Mouse (Mus musculus) liver, embryonic 15.5 days (tissue): ENCODE measurements around the gene Heatr9. TPM values are rescaled to one million over a fixed set of nuclear protein-coding genes. Genes with fewer than 3 reads are reported as not detected.
A peak's percentile ranks its signal among the peaks of the same experiment; 100 is the strongest.

ENCODE experiments used
- ATAC-seq: fragments of 200-750 bp; cut with Nextera tagmentation; 2 replicates; pipeline ENCODE4 v1.8.0; 2017; ENCODE audit warnings: moderate number of reproducible peaks, mild to moderate bottlenecking, moderate library complexity; ENCODE audit not compliant: insufficient read depth
- H3K27ac ChIP-seq: fragments of 300-500 bp; sonication (generic); replicated peaks from 2 replicates; pipeline ENCODE4 v1.5.1; 2015; ENCODE audit warnings: mild to moderate bottlenecking, inconsistent platforms
- H3K27me3 ChIP-seq: fragments of 300-500 bp; sonication (generic); 2 replicates; pipeline ENCODE4 v1.6.1; 2015; ENCODE audit warnings: mild to moderate bottlenecking, inconsistent platforms
- H3K36me3 ChIP-seq: fragments of 300-500 bp; sonication (generic); replicated peaks from 2 replicates; pipeline ENCODE4 v1.6.1; 2015; ENCODE audit warnings: moderate library complexity, mild to moderate bottlenecking, inconsistent platforms
- H3K4me1 ChIP-seq: fragments of 300-500 bp; sonication (generic); replicated peaks from 2 replicates; pipeline ENCODE4 v1.6.1; 2015; ENCODE audit warnings: inconsistent platforms
- H3K4me2 ChIP-seq: fragments of 300-500 bp; sonication (generic); 2 replicates; pipeline ENCODE4 v1.6.1; 2015; ENCODE audit warnings: moderate library complexity, mild to moderate bottlenecking, inconsistent platforms
- H3K4me3 ChIP-seq: fragments of 300-500 bp; sonication (generic); replicated peaks from 2 replicates; pipeline ENCODE4 v1.5.1; 2015; ENCODE audit warnings: mild to moderate bottlenecking, inconsistent platforms
- H3K9ac ChIP-seq: fragments of 300-500 bp; sonication (generic); 2 replicates; pipeline ENCODE4 v1.6.1; 2015; ENCODE audit warnings: moderate library complexity, mild to moderate bottlenecking, inconsistent platforms
- H3K9me3 ChIP-seq: fragments of 300-500 bp; sonication (generic); replicated peaks from 2 replicates; pipeline ENCODE4 v1.6.1; 2016; ENCODE audit warnings: inconsistent platforms
- WGBS: fragments of 180-500 bp; shearing (Covaris S2); methylation state at CpG from one replicate; pipeline ENCODE4 v1.1.7; 2015; ENCODE audit warnings: mixed read lengths; ENCODE audit not compliant: insufficient replicate concordance; 5-methylcytosine and 5-hydroxymethylcytosine counted together
- polyA plus RNA-seq: library from polyadenylated mRNA; unstranded; fragments of >200 nt; fragmentation: Nextera tagmentation; extraction: Ambion mirVana; gene quantifications from 2 replicates; pipeline ENCODE4 v1.2.1, GENCODE M21; 2015

Gene Heatr9
- polyA plus RNA-seq, 1 experiment from 2014 or later = not detected

- Histone ChIP-seq H3K27me3 (no peaks in the 10 kb centered on the region; the same call in 1 of the 2 replicates), H3K4me2 (no peak overlapping the region), H3K4me1 (peaks cover 5% of the 10 kb centered on the region; the same call in 1 of the 2 replicates), H3K27ac (no peak overlapping the region), H3K9me3 (no peaks in the 10 kb centered on the region), H3K9ac (no peak overlapping the region), H3K36me3 (no peaks in the 10 kb centered on the region), H3K4me3 (no peak overlapping the region)
- 81% methylated on average over 1 of the region's 1 CpGs for WGBS
- no peak for ATAC-seq
Observed at GRCm38 (mm10) chr11:83533192-83533591, 11.2 kb upstream of the Heatr9 start.

GRCm38 (mm10) chr11:83530360-83530759 is 8.4 kb upstream of the Heatr9 start, which contains the start of gene Ccl5:
Gene Ccl5 (minus strand): TSS chr11:83530518.
- Histone ChIP-seq H3K27ac (no peak within 1 kb of the TSS), H3K36me3 (no peaks in the 10 kb centered on the region), H3K27me3 (no peaks in the 10 kb centered on the region; the same call in 1 of the 2 replicates), H3K4me3 (no peak within 1 kb of the TSS), H3K4me1 (no peaks in the 10 kb centered on the region; the same call in 1 of the 2 replicates), H3K9ac (no peak within 1 kb of the TSS), H3K4me2 (no peak within 1 kb of the TSS), H3K9me3 (no peaks in the 10 kb centered on the region)
- no peak for ATAC-seq
- 73% methylated on average over 5 of the region's 5 CpGs for WGBS

- no peak overlapping the region for H3K4me3 ChIP-seq
- no peak overlapping the region for H3K4me2 ChIP-seq
- no peak for ATAC-seq
- no peaks in the 10 kb centered on the region for H3K36me3 ChIP-seq
- no peaks in the 10 kb centered on the region; the same call in 1 of the 2 replicates for H3K27me3 ChIP-seq
- no peaks in the 10 kb centered on the region for H3K4me1 ChIP-seq
- H3K9me3 ChIP-seq = no peaks in the 10 kb centered on the region
- H3K9ac ChIP-seq = no peak overlapping the region
- 64% methylated on average over 12 of the region's 12 CpGs for WGBS
- H3K27ac ChIP-seq = no peak overlapping the region
Observed at GRCm38 (mm10) chr11:83529024-83529423, 7.0 kb upstream of the Heatr9 start.

- no peak overlapping the region for H3K4me3 ChIP-seq
- 51% methylated on average over 6 of the region's 6 CpGs for WGBS
- no peaks in the 10 kb centered on the region for H3K4me1 ChIP-seq
- no peak overlapping the region for H3K4me2 ChIP-seq
- no peak overlapping the region for H3K9ac ChIP-seq
- no peaks in the 10 kb centered on the region for H3K36me3 ChIP-seq
- no peak overlapping the region for H3K27ac ChIP-seq
- ATAC-seq = no peak
- H3K9me3 ChIP-seq = no peaks in the 10 kb centered on the region
- no peaks in the 10 kb centered on the region for H3K27me3 ChIP-seq
Observed at GRCm38 (mm10) chr11:83518371-83518770, 3.6 kb downstream of the Heatr9 start.

- no peaks in the 10 kb centered on the region for H3K9me3 ChIP-seq
- no peak overlapping the region for H3K9ac ChIP-seq
- no peak overlapping the region for H3K4me3 ChIP-seq
- ATAC-seq = no peak
- no peaks in the 10 kb centered on the region for H3K4me1 ChIP-seq
- no peak overlapping the region for H3K27ac ChIP-seq
- H3K4me2 ChIP-seq = no peak overlapping the region
- no peaks in the 10 kb centered on the region for H3K36me3 ChIP-seq
- H3K27me3 ChIP-seq = no peaks in the 10 kb centered on the region
Observed at GRCm38 (mm10) chr11:83517153-83517552, 4.8 kb downstream of the Heatr9 start.

GRCm38 (mm10) chr11:83509521-83509920 is 12.5 kb downstream of the Heatr9 start:
- no peak overlapping the region for H3K27ac ChIP-seq
- no peaks in the 10 kb centered on the region for H3K4me1 ChIP-seq
- no peak for ATAC-seq

GRCm38 (mm10) chr11:83504308-83504707 is 17.7 kb downstream of the Heatr9 start:
- Histone ChIP-seq H3K4me2 (no peak overlapping the region), H3K9ac (no peak overlapping the region), H3K9me3 (no peaks in the 10 kb centered on the region), H3K27me3 (no peaks in the 10 kb centered on the region), H3K4me1 (no peaks in the 10 kb centered on the region), H3K27ac (no peak overlapping the region), H3K4me3 (no peak overlapping the region), H3K36me3 (peaks cover 74% of the 10 kb centered on the region)
- ATAC-seq = no peak
- 86% methylated on average over 5 of the region's 5 CpGs for WGBS

More at GRCm38 (mm10) chr11:83509521-83509920, 12.5 kb downstream of the Heatr9 start:
- Histone ChIP-seq H3K4me3 (no peak overlapping the region), H3K27me3 (no peaks in the 10 kb centered on the region), H3K36me3 (peaks cover 38% of the 10 kb centered on the region), H3K9me3 (no peaks in the 10 kb centered on the region), H3K9ac (no peak overlapping the region), H3K4me2 (no peak overlapping the region)

- H3K4me1 ChIP-seq = no peaks in the 10 kb centered on the region
- H3K27ac ChIP-seq = no peak overlapping the region
- no peak overlapping the region for H3K4me3 ChIP-seq
- ATAC-seq = no peak
- WGBS = 81% methylated on average over 2 of the region's 2 CpGs
- no peak overlapping the region for H3K9ac ChIP-seq
- H3K9me3 ChIP-seq = no peaks in the 10 kb centered on the region
- H3K4me2 ChIP-seq = no peak overlapping the region
- no peaks in the 10 kb centered on the region for H3K27me3 ChIP-seq
- peaks cover 43% of the 10 kb centered on the region for H3K36me3 ChIP-seq
Observed at GRCm38 (mm10) chr11:83495571-83495970, 26.4 kb downstream of the Heatr9 start.

GRCm38 (mm10) chr11:83491488-83491887 is 30.5 kb downstream of the Heatr9 start:
- Histone ChIP-seq H3K36me3 (peaks cover 51% of the 10 kb centered on the region), H3K4me1 (no peaks in the 10 kb centered on the region), H3K4me3 (no peak overlapping the region), H3K4me2 (no peak overlapping the region), H3K27ac (no peak overlapping the region), H3K27me3 (no peaks in the 10 kb centered on the region), H3K9me3 (no peaks in the 10 kb centered on the region), H3K9ac (no peak overlapping the region)
- 61% methylated on average over 4 of the region's 4 CpGs for WGBS
- no peak for ATAC-seq

GRCm38 (mm10) chr11:83473235-83474016 is 48.5 kb downstream of the Heatr9 start:
- ATAC-seq = peak; percentile 60
- WGBS = under 1% methylated on average over 51 of the region's 52 CpGs

GRCm38 (mm10) chr11:83472324-83473234 is 49.4 kb downstream of the Heatr9 start, which contains the start of gene Taf15:
Gene Taf15 (plus strand): TSS chr11:83473086.
- Histone ChIP-seq H3K27ac (peak within 1 kb of the TSS; percentile 89), H3K27me3 (peaks cover 5% of the 10 kb centered on the region; the same call in 1 of the 2 replicates), H3K36me3 (peaks cover 15% of the 10 kb centered on the region), H3K4me3 (peak within 1 kb of the TSS; percentile 97), H3K4me2 (peak within 1 kb of the TSS; percentile 77), H3K9ac (peak within 1 kb of the TSS; percentile 95), H3K4me1 (peaks cover 30% of the 10 kb centered on the region), H3K9me3 (no peaks in the 10 kb centered on the region)
- WGBS = under 1% methylated on average over 66 of the region's 66 CpGs
- ATAC-seq = peak; percentile 95

More at GRCm38 (mm10) chr11:83473235-83474016, 48.5 kb downstream of the Heatr9 start:
- Histone ChIP-seq H3K36me3 (peaks cover 20% of the 10 kb centered on the region), H3K4me1 (peaks cover 32% of the 10 kb centered on the region), H3K9ac (peak overlapping the region; percentile 95), H3K27me3 (peaks cover 4% of the 10 kb centered on the region; the same call in 1 of the 2 replicates), H3K27ac (peak overlapping the region; percentile 89), H3K9me3 (no peaks in the 10 kb centered on the region), H3K4me2 (peak overlapping the region; percentile 74), H3K4me3 (peak overlapping the region; percentile 97)
